Mouse (Mus musculus) T-cell, adult 66 days (primary cell): Measurements from ENCODE around the gene Olfr625-ps1. TPM values are rescaled to one million over a fixed set of nuclear protein-coding genes. Genes with fewer than 3 reads are reported as not detected.

Source experiments
- total RNA-seq, 2 experiments: library from RNA; stranded (reverse); gene quantifications; 3 replicates in 1 of 2; 4 replicates in 1 of 2; pipeline ENCODE4 v1.2.4; 2023

Gene Olfr625-ps1
- not detected for total RNA-seq

GRCm38 (mm10) chr7:103682420-103682819 lies at the start of gene Olfr625-ps1:
TSS of gene Olfr625-ps1 (plus strand) at chr7:103682720.

GRCm38 (mm10) chr7:103642602-103643001 lies 39.9 kb upstream of the Olfr625-ps1 start, which contains the start of gene Olfr622:
TSS of gene Olfr622 (minus strand) at chr7:103642702.

GRCm38 (mm10) chr7:103663598-103663997 lies 18.9 kb upstream of the Olfr625-ps1 start, which contains the start of gene Olfr623:
TSS of gene Olfr623 (minus strand) at chr7:103663698.

GRCm38 (mm10) chr7:103671091-103671490 lies 11.4 kb upstream of the Olfr625-ps1 start, which contains the start of gene Olfr624:
TSS of gene Olfr624 (minus strand) at chr7:103671191.

GRCm38 (mm10) chr7:103714371-103714770 lies 31.9 kb downstream of the Olfr625-ps1 start, which contains the start of gene Olfr243:
TSS of gene Olfr243 (plus strand) at chr7:103714671.

GRCm38 (mm10) chr7:103730074-103730473 lies 47.6 kb downstream of the Olfr625-ps1 start, which contains the start of gene Olfr628:
TSS of gene Olfr628 (plus strand) at chr7:103730374.

Other genes starting within 250 kb of the Olfr625-ps1 start
- not detected for gene Olfr605, start 237.3 kb upstream of the Olfr625-ps1 start, total RNA-seq
- not detected for gene Olfr606, start 233.7 kb upstream of the Olfr625-ps1 start, total RNA-seq
- not detected for gene Olfr607, start 218.6 kb upstream of the Olfr625-ps1 start, total RNA-seq
- not detected for gene Olfr608, start 212.8 kb upstream of the Olfr625-ps1 start, total RNA-seq
- not detected for gene Olfr609, start 184.7 kb upstream of the Olfr625-ps1 start, total RNA-seq
- gene Olfr610, start 170.6 kb upstream of the Olfr625-ps1 start, total RNA-seq = not detected
- gene Olfr611, start 161.9 kb upstream of the Olfr625-ps1 start, total RNA-seq = not detected
- gene Olfr612, start 140.0 kb upstream of the Olfr625-ps1 start, total RNA-seq = not detected
- gene Olfr613, start 134.6 kb upstream of the Olfr625-ps1 start, total RNA-seq = not detected
- not detected for gene Olfr615, start 126.6 kb upstream of the Olfr625-ps1 start, total RNA-seq
- not detected for gene Olfr616, start 113.6 kb upstream of the Olfr625-ps1 start, total RNA-seq
- gene Olfr617, start 109.7 kb upstream of the Olfr625-ps1 start, total RNA-seq = not detected
- gene Olfr618, start 92.6 kb upstream of the Olfr625-ps1 start, total RNA-seq = not detected
- gene Olfr619, start 82.1 kb upstream of the Olfr625-ps1 start, total RNA-seq = not detected
- not detected for gene Olfr620, start 70.2 kb upstream of the Olfr625-ps1 start, total RNA-seq
- not detected for gene Olfr622, start 40.0 kb upstream of the Olfr625-ps1 start, total RNA-seq
- not detected for gene Olfr623, start 19.0 kb upstream of the Olfr625-ps1 start, total RNA-seq
- not detected for gene Olfr624, start 11.5 kb upstream of the Olfr625-ps1 start, total RNA-seq
- gene Olfr243, start 32.0 kb downstream of the Olfr625-ps1 start, total RNA-seq = not detected
- not detected for gene Olfr628, start 47.7 kb downstream of the Olfr625-ps1 start, total RNA-seq
- gene Olfr629, start 62.2 kb downstream of the Olfr625-ps1 start, total RNA-seq = not detected
- not detected for gene Olfr630, start 74.6 kb downstream of the Olfr625-ps1 start, total RNA-seq
- not detected for gene Olfr69, start 88.9 kb downstream of the Olfr625-ps1 start, total RNA-seq
- not detected for gene Olfr68, start 97.0 kb downstream of the Olfr625-ps1 start, total RNA-seq
- gene Olfr67, start 109.1 kb downstream of the Olfr625-ps1 start, total RNA-seq = not detected
- 1 to 10 TPM; 2.3 to 5.7 TPM for gene Hbb-bt, start 131.3 kb downstream of the Olfr625-ps1 start, total RNA-seq
- 10 to 100 TPM; 12.5 to 53.2 TPM for gene Hbb-bs, start 145.4 kb downstream of the Olfr625-ps1 start, total RNA-seq
- not detected for gene Hbb-bh2, start 157.8 kb downstream of the Olfr625-ps1 start, total RNA-seq
- not detected for gene Hbb-bh1, start 160.4 kb downstream of the Olfr625-ps1 start, total RNA-seq
- gene Hbb-y, start 170.5 kb downstream of the Olfr625-ps1 start, total RNA-seq = not detected
- gene Olfr66, start 203.5 kb downstream of the Olfr625-ps1 start, total RNA-seq = not detected
- not detected for gene Olfr64, start 211.8 kb downstream of the Olfr625-ps1 start, total RNA-seq
- gene Olfr65, start 220.8 kb downstream of the Olfr625-ps1 start, total RNA-seq = not detected
- gene Olfr631, start 246.1 kb downstream of the Olfr625-ps1 start, total RNA-seq = not detected